Mouse (Mus musculus) mature B cell (primary cell): ENCODE results near the gene Wfikkn2.

Source experiments
- in situ Hi-C: fragments of 300-500 bp; cut with MboI; formaldehyde crosslinking; loops from 2 replicates; pipeline ENCODE4 v1.14.3; 2019

Wfikkn2 gene

GRCm38 (mm10) chr11:94265134-94265785 is 19.5 kb upstream of the Wfikkn2 start:
- in situ Hi-C loops, result no loop called here

GRCm38 (mm10) chr11:94261585-94262370 is 16.0 kb upstream of the Wfikkn2 start:
- in situ Hi-C loops, result no loop called here

DNA sequence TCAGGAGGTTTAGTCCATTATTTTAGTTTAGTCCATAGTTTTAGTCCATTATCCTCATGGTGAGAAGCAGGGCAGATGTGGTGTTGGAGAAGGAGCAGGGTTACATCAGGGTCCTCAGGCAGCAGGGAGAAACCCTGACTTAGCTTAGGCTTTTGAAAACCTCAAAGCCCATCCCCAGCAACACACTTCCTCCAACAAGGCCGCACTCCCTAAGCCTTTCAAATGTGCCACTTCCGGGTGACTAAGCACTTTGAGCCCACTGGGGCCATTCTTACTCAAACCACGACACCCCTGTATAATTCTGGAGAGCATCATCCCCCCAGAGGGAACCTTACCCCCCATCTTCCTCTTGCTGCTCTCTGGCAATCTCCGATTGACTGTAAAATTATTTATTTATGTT is 14.0 kb upstream of the Wfikkn2 start:
- in situ Hi-C loops, result no loop called here

DNA sequence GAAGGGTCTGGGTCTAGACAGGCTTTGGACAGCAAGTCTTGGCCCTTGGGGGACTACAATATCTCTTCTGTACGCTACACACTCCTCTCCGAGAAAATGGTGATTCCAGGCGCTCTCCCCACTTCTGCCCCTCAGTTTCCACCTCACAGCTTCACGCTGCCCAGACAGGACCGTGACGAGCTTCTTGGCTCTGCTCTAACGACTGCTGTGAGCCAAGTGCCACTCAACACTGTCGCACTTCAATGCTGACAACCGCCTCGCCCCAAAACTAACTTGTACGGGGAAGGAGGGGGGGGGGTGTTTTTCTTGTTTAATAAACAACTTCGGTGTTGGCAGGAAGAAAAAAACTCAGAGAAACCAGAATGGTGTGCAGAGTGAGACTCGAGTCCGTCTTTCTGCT is 12.2 kb upstream of the Wfikkn2 start:
- in situ Hi-C loops, result no loop called here

DNA sequence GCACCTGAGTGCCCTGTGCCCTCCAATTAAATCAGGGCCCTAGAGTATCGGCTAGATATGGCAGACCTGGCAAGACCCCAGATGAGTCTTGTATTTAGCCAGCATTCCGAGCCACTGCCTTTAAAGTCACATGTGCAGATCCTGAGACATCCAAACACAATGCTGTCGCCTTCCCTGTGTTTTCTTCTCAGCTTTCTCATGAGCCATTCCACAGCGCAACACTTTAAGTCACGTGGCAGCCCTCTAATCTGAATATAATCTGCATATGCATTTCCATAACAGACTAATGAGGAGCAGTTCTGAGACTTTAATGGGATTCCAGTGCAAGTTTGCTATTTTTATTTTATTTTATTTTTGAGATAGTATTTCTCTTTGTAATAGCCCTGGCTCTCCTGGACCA is 9.9 kb upstream of the Wfikkn2 start:
- in situ Hi-C loops, result no loop called here

GRCm38 (mm10) chr11:94253691-94254090 is 7.9 kb upstream of the Wfikkn2 start:
- in situ Hi-C loops, result no loop called here

DNA sequence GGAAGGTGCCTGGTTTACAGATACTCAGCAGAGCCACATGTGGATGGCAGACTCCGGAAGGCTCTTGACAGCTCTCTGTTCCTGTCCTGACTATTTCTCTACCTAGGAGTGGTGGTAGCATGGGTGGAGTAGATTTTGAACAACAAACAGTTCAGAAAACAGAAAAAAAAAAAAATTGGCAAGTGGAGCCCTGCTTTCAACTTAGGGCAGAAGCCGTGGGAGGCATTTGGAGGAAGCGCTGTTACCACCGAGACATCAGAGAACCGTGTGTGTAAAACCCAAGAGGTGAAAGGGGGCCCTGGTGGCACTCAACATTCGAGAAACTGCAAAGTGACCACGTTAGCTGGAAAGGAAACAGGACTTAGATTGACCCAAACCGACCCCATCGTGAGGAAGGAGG is 7.4 kb upstream of the Wfikkn2 start:
- in situ Hi-C loops, result no loop called here

GRCm38 (mm10) chr11:94246789-94247061 is 920 bp upstream of the Wfikkn2 start:
- in situ Hi-C loops, result no loop called here

DNA sequence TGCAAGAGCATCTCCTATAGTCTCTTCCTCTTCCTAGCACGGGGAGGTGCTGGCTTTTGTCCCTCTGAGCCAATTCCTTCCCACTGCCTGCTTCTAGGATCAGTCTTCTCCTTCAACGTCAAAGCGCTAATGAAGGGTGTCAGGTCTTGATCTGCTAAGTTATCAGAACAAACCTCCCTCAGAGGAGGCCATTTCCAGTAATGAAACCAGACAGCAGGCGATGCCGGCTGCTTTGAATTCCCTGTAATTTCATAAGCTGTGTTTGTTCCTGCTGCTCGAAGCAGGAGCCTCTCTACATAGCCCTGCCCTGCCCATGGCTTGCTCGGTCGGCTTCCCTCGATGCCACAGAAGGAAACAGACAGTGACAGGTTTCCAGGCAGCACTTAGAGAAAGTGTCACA is 1.4 kb downstream of the Wfikkn2 start:
- in situ Hi-C loops, result no loop called here

DNA sequence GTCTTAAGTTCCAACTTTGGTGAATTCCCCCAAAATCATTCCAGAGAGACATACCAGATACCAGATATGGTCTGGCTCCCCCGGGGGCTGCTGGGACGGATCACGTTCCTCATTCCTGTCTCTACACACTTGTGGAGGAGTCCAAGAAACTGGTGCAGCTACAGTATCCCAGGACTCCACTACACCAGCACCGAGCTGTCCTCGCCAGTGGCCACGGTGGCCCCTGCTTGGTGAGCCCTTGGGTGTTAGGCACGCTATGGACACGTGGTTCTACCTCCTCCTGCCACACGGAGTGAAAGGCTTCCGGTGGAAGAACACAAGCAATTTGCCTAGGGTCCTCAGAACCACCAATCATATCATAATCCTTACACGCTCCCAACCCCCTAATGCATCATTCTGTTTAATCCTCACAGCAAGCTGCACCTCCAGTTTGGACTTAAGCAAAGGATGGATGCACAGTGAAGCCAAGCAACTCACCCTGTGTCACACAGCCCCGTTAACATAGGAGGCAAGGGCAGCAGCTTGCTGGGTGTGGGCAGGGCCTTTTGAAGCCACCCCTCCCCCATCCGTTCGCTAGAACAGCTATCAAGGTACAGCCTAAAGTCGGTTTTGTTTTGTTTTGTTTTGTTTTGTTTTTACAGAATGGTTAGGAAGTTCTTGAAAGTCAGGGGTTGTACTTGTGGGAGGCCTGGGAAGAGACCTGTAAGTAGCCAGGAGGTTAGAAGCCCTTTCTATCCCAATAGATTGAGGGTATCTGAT is 2.2 kb downstream of the Wfikkn2 start:
- in situ Hi-C loops, result no loop called here

- in situ Hi-C loops, result no loop called here
Measured at GRCm38 (mm10) chr11:94242760-94243421, 2.9 kb downstream of the Wfikkn2 start.

DNA sequence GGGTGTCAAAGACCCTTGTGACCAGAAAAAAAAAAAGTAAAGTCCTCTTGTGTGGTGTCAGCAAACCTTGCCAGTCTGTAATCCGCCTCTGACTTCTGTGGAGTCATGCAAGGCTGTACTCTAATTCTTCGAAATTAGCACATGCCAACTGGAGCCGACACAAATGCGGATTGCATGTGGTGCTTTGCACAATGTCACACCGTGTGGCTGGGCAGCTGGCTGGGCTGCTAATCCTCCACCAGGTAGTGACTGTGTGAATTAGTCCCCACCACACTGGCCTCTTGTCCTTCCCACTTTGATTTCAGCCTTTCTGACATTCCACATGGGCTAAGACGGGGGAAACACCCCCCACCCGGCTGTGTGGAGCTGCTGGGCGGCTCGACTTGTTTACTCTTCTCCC is 6.1 kb downstream of the Wfikkn2 start:
- in situ Hi-C loops, result no loop called here

DNA sequence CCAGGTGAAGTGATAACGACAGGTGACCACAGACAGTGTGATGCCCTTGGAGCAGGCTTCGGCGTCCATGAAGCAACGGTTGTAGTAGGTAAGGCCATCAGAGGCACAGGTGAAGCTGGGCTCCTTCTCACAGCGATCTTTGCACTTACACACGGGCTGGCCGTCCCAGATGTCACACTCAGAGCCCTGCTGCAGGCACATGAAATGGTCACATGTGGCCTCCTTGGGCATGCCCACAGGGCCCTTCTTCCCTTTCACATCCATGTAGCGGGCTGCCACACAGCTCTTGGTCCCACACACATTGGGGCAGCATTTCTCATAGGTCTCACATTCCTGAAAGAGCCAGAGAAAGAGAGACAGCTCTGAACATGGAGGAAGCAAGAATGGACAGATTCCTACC is 7.0 kb downstream of the Wfikkn2 start:
- in situ Hi-C loops, result no loop called here

GRCm38 (mm10) chr11:94236074-94236473 is 9.7 kb downstream of the Wfikkn2 start:
- in situ Hi-C loops, result no loop called here

GRCm38 (mm10) chr11:94234857-94235256 is 10.9 kb downstream of the Wfikkn2 start:
- in situ Hi-C loops, result no loop called here

DNA sequence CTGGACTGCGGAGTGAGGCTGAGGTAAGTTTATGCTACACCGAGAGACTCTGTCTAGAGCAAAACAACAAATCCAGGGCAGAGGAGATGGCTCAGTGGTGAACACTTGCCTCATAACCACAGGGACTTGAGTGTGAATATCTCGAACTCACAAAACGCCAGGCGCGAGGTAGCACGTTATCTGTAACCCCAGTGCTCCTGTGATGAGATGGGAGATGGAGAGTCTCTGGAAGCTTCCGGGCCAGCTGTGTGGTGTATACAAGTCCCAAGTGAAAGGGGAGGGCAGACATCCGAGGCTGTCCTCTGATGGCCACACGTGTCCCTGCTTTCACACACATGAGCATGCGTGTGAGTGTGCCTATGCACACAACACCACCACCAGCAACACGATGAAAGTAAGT is 11.4 kb downstream of the Wfikkn2 start:
- in situ Hi-C loops, result no loop called here

DNA sequence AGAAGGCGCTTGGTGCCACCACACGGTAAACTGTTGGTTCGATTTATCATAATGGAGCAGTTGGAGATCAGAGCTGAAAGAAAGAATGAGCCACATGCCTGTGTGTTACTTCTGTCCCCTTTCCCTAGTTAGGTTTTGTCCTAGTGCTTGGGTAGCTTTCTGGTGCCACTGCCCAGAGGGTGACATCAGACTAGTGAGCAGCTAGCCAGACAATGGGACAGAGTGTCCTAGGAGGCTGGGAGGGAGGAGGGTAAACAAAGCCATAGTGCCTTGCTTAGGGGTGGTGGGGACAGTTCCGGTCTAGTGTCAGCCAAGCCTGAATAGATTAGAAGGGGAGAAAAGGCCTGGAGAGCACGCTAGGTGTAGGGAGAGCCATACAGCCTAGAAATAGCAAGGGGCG is 12.4 kb downstream of the Wfikkn2 start:
- in situ Hi-C loops, result no loop called here

DNA sequence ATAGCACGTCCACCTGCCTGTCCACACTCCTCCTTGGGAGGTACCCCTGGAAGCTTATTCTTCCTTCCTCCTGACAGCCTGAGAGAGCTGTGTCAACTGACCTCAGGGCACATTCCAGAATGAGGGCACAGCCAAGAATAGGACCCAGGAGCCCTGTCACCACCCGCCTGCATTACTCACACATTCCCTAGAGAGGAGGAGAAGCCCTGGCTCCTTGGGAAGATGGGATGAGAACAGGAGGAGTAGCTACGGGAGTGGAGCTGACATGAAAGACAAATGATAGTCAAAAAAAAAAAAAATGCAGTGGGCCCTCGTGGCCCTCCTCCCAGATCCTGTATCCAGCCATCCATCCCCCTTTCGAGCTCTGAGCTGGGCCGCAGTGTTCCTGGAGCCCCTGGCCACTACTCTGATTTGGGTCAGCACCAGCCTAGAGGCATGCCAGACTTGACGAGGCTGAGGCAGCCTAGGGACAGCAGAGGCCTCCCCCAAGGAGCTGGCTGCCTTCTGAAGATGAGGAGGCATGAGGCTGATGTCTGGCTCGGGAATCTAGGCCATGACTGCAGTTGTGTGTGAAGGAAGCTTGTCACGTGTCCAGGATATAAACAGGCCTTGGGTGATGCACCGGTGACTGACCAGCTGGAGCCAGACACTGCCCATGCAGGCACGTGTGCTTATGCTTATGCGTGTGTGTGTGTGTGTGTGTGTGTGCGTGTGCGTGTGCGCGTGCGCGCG is 13.8 kb downstream of the Wfikkn2 start:
- in situ Hi-C loops, result no loop called here

DNA sequence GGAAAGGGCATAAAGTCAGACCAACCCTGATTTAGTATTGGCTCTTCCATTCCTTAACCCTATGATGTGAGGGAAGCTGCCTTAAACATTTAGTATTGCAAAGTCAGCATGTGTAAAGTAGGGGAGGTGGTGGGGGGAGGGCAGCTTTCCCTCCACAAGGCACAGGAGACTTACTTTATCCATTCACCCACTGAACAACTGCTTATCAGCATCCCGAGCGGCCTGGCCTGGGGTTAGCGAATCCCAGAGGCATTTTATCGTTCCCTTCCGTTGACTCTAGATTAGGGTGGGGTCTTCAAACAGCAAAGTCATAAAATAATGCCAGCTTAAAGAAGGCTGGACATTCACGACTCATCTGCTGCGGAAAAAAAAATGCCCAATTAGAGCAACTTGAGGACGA is 15.6 kb downstream of the Wfikkn2 start:
- in situ Hi-C loops, result no loop called here

GRCm38 (mm10) chr11:94229207-94229960 is 16.4 kb downstream of the Wfikkn2 start:
- in situ Hi-C loops, result no loop called here

DNA sequence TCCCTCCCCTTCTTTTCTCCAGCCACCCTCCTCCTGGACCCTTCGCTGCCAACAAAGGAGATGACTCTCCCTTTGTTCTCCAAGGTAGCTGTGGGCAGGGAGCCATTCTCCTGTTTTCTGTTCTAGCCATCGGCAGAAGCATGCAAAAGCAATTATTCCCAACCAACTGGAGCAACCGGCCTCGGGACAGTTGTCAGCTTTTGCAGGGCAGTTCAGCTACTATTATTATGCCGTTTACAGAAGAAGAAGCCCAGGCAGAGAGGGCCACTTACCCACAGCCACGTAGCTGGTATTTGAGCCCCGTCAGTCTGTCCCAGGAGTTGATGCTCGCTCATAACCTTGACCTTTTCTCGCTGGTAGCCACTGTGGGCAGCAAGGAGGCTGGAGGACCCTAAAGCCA is 17.4 kb downstream of the Wfikkn2 start:
- in situ Hi-C loops, result no loop called here
